Mouse (Mus musculus) lung, embryonic 15.5 days (tissue): Measurements from ENCODE around the gene 4930455H04Rik. TPM values are rescaled to one million over a fixed set of nuclear protein-coding genes. Genes with fewer than 3 reads are reported as not detected.
A peak's percentile ranks its signal among the peaks of the same experiment; 100 is the strongest.

Experiments used
- ATAC-seq: fragments of 200-750 bp; cut with Nextera tagmentation; 2 replicates; pipeline ENCODE4 v1.8.0; 2017; ENCODE audit warnings: moderate number of reproducible peaks, borderline replicate concordance; ENCODE audit not compliant: low FRiP score, low TSS enrichment; ENCODE audit errors: extremely low read depth
- H3K27ac ChIP-seq: fragments of 300-500 bp; sonication (generic); 2 replicates; pipeline ENCODE4 v1.5.1; 2015; ENCODE audit warnings: moderate library complexity, mild to moderate bottlenecking, inconsistent platforms
- H3K27me3 ChIP-seq: fragments of 300-500 bp; sonication (generic); 2 replicates; pipeline ENCODE4 v1.6.1; 2015; ENCODE audit warnings: inconsistent platforms
- H3K36me3 ChIP-seq: fragments of 300-500 bp; sonication (generic); 2 replicates; pipeline ENCODE4 v1.6.1; 2015; ENCODE audit warnings: inconsistent platforms
- H3K4me1 ChIP-seq: fragments of 300-500 bp; sonication (generic); 2 replicates; pipeline ENCODE4 v1.6.1; 2015; ENCODE audit warnings: inconsistent platforms
- H3K4me2 ChIP-seq: fragments of 300-500 bp; sonication (generic); 2 replicates; pipeline ENCODE4 v1.6.1; 2015; ENCODE audit warnings: inconsistent platforms, mild to moderate bottlenecking, moderate library complexity
- H3K4me3 ChIP-seq: fragments of 300-500 bp; sonication (generic); 2 replicates; pipeline ENCODE4 v1.5.1; 2015; ENCODE audit warnings: mild to moderate bottlenecking, inconsistent platforms
- H3K9ac ChIP-seq: fragments of 300-500 bp; sonication (generic); 2 replicates; pipeline ENCODE4 v1.6.1; 2015; ENCODE audit warnings: inconsistent platforms
- H3K9me3 ChIP-seq: fragments of 300-500 bp; sonication (generic); 2 replicates; pipeline ENCODE4 v1.6.1; 2016; ENCODE audit warnings: inconsistent platforms
- WGBS: fragments of 180-500 bp; shearing (Covaris S2); methylation state at CpG from one replicate; pipeline ENCODE4 v1.1.7; 2015; 5-methylcytosine and 5-hydroxymethylcytosine counted together
- polyA plus RNA-seq: library from polyadenylated mRNA; unstranded; fragments of >200 nt; fragmentation: Nextera tagmentation; extraction: Ambion mirVana; gene quantifications from 2 replicates; pipeline ENCODE4 v1.2.1, GENCODE M21; 2015

Gene 4930455H04Rik
- not detected in 2 replicates for polyA plus RNA-seq

DNA sequence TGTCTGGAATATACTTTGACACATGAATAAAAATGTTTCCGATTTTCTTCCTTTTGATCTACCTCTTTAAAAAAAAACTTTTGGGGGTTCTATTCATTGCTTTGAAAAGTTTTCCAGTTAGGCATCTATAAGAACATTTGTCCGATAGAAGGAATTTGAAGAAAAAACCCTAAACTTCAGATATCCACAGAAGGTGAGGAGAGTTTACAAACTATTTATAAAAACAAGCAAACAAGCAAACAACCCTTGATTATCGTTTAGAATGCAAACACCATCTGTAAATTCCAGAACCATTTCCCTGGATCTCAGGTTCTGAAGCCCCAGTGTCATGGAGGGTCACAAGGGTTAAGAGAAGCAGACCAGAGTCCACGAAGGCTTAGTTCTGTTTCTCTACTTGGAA lies at the start of gene 4930455H04Rik:
TSS of gene 4930455H04Rik (plus strand) at position 301 of the 400 bp plus-strand sequence.
- Histone ChIP-seq H3K9ac (peak within 1 kb of the TSS; percentile 31), H3K36me3 (no peaks in the 10 kb centered on the region), H3K4me2 (peak within 1 kb of the TSS; percentile 61), H3K27ac (peak within 1 kb of the TSS; percentile 37; the same call in 1 of the 2 replicates), H3K27me3 (peaks cover 5% of the 10 kb centered on the region; the same call in 1 of the 2 replicates), H3K4me3 (peak within 1 kb of the TSS; percentile 38), H3K4me1 (peaks cover 12% of the 10 kb centered on the region; the same call in 1 of the 2 replicates), H3K9me3 (no peaks in the 10 kb centered on the region)
- 55% methylated on average over 4 of the region's 4 CpGs for WGBS
- no peak for ATAC-seq

DNA sequence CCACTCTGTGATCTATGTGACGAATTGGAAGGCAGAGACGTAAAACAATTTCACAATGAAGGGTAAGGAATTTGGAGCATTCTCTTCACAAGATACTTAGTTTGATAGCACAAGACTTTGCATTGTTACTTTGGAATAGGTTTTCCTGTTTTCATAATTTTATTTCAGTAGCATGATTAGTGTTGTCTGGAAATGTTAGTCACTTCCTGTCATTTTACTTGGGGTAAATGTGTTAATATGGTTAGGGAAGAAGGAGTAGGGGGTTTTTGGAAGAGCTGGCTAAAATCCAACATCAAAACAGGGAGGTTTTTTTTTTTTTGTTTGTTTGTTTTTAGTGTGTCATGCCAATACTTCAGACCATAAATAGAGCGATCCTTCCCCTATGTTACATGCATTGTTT lies 46.5 kb upstream of the 4930455H04Rik start:
- Histone ChIP-seq H3K4me3 (no peak overlapping the region), H3K36me3 (no peaks in the 10 kb centered on the region), H3K4me1 (no peaks in the 10 kb centered on the region), H3K27ac (no peak overlapping the region), H3K9me3 (no peaks in the 10 kb centered on the region), H3K4me2 (no peak overlapping the region), H3K9ac (no peak overlapping the region), H3K27me3 (peaks cover 17% of the 10 kb centered on the region; the same call in 1 of the 2 replicates)
- WGBS = 69% methylated on average over 3 of the region's 3 CpGs
- ATAC-seq = no peak

DNA sequence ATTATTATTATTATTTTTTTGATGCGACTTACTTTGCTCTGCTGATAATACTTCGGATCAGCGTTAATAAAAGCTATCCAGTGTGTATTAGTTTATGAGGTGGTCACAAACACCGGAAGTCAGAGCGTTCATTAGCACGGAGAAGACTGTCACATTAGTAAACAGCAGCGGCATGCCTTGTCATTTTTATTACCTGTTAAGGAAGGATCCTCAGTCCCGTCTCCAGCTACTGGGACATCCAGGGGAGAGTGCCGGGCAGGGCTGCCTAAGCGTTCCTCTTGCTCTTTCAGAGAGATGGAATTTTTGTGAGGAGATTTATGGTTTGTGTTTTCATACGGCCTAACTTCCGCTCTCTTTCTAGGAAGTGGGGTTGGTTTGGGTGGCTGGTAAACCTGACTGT lies 45.0 kb upstream of the 4930455H04Rik start:
- Histone ChIP-seq H3K9ac (no peak overlapping the region), H3K4me3 (no peak overlapping the region), H3K4me1 (no peaks in the 10 kb centered on the region), H3K4me2 (peak overlapping the region; percentile 24), H3K27ac (no peak overlapping the region), H3K27me3 (peaks cover 26% of the 10 kb centered on the region; the same call in 1 of the 2 replicates), H3K36me3 (no peaks in the 10 kb centered on the region), H3K9me3 (no peaks in the 10 kb centered on the region)
- WGBS = 45% methylated on average over 12 of the region's 12 CpGs
- ATAC-seq = no peak

DNA sequence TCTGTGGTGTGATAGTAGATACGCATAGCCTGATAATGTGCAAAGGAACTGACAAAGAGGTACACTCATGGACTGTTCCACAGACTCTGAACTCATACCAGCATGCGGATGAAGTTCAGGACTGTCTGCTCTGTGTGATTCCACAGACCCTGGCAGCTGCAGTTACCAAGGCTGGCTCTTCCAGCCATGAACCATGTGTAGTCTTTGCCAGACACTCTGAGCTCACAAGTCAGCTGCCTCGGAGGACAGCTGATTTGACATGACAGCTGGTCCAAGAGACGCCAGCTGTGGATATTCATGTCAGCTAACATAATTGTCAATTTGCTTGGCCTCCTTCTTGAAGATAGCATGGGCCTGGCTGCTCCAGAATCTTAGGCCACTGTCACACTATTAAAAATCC lies 39.1 kb upstream of the 4930455H04Rik start:
- Histone ChIP-seq H3K36me3 (no peaks in the 10 kb centered on the region), H3K27ac (no peak overlapping the region), H3K4me2 (no peak overlapping the region), H3K4me1 (no peaks in the 10 kb centered on the region), H3K9ac (no peak overlapping the region), H3K9me3 (no peaks in the 10 kb centered on the region), H3K4me3 (no peak overlapping the region), H3K27me3 (peaks cover 33% of the 10 kb centered on the region; the same call in 1 of the 2 replicates)
- peak; percentile 88; the same call in 1 of the 2 replicates for ATAC-seq
- WGBS = 56% methylated on average over 4 of the region's 4 CpGs

DNA sequence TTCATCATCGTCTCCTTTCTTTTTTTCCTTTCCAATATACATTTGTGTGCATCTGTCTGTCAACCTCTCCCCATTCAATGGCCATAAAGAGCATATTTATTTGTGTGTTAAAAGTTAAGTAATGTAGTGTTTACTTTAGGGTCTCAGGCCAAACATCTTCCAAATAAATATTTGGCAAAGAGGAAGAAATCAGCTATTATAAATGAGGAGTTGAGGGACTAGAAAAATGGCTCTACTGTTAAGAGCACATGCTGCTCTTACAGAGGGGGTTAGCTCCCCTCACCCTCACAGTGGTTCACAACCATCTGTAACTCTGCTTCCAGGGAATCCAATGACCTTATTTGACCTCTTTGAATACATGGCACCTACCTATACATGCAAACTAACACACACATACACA lies 34.9 kb upstream of the 4930455H04Rik start:
- Histone ChIP-seq H3K36me3 (no peaks in the 10 kb centered on the region), H3K9ac (no peak overlapping the region), H3K4me3 (no peak overlapping the region), H3K9me3 (no peaks in the 10 kb centered on the region), H3K27ac (no peak overlapping the region), H3K4me1 (no peaks in the 10 kb centered on the region), H3K4me2 (no peak overlapping the region), H3K27me3 (peaks cover 8% of the 10 kb centered on the region; the same call in 1 of the 2 replicates)
- peak; percentile 56; the same call in 1 of the 2 replicates for ATAC-seq
- WGBS = 37% methylated on average over 1 of the region's 1 CpGs

DNA sequence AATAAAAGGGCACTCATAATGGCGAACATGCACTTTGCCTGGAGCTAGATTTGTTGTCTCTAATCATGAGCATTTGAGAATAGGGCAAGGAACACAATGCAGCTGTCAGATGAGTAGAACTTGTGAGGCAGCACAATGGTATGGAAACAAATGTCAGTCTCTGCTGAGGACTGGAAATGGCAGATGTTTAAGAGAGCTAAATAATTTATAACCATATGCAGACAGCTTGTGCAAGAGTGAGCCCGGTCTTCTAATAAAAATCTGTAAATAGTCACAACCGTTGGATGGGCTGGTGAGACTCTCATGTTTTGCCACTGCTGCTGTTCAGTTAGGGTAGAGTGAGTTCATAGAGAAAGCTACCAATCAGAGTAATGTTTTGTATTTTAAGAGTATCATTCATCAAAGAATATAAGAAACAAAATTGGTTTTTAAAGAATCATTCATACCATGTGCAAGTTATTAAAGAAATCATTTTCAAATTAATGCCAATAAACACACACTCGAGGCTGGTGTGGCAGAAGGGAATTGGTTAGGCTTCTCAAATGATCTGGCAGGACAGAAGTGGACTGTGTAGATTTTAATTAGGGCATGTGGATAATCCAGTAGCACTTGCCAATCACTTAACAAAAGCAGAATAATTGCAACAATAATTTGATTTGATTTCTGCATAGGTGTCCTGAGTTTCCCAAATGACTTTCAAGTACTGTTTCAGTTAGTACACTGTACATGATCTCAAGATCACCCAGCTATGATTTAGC lies 31.0 kb upstream of the 4930455H04Rik start:
- whole genome bisulfite sequencing = 65% methylated on average over 4 of the region's 4 CpGs
- Histone ChIP-seq H3K36me3 (no peaks in the 10 kb centered on the region), H3K4me1 (no peaks in the 10 kb centered on the region), H3K27ac (no peak overlapping the region), H3K9me3 (no peaks in the 10 kb centered on the region), H3K4me3 (no peak overlapping the region), H3K4me2 (no peak overlapping the region), H3K9ac (no peak overlapping the region), H3K27me3 (no peaks in the 10 kb centered on the region; the same call in 1 of the 2 replicates)
- no peak for ATAC-seq

DNA sequence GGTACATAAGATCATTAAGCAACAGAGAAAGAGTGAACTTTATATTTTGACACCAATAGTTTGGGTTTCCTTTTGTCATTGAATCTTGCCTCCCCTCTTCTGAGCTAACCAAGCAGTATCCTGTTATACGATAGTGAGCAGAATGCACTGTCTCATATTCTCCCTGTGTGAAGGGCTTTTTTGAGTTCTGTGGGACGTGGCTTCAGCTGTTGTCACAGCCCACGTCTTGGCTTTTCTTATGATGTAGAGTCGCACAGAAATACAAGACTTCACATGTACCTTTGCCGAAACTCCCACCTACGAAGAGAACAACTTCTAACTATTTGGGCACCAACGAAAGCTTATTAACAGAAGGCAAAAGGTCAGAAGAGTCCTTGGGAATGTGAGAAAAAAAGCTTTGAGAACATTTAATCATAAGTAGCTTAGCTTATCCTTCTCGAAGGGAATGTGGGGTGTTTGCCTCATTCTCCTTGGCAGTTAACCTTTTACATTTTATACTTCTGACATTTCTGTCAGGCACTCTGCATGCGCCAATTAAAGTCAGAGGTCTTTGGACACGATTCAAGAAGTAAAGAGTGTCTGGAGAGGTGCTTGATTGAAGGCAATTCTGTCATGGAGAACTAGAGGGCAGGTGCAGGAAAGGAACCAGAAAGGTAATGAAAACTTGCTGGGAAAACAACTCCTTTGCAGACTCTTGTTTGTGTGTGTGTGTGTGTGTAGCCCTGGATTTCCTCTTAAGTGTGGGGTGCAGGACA lies 27.1 kb upstream of the 4930455H04Rik start:
- no peak overlapping the region for H3K4me2 ChIP-seq
- WGBS = 53% methylated on average over 10 of the region's 10 CpGs
- H3K27me3 ChIP-seq = no peaks in the 10 kb centered on the region
- peak overlapping the region; percentile 26 for H3K27ac ChIP-seq
- H3K36me3 ChIP-seq = no peaks in the 10 kb centered on the region
- no peaks in the 10 kb centered on the region for H3K9me3 ChIP-seq
- no peak overlapping the region for H3K4me3 ChIP-seq
- peak; percentile 14; the same call in 1 of the 2 replicates for ATAC-seq
- H3K9ac ChIP-seq = no peak overlapping the region
- H3K4me1 ChIP-seq = no peaks in the 10 kb centered on the region

DNA sequence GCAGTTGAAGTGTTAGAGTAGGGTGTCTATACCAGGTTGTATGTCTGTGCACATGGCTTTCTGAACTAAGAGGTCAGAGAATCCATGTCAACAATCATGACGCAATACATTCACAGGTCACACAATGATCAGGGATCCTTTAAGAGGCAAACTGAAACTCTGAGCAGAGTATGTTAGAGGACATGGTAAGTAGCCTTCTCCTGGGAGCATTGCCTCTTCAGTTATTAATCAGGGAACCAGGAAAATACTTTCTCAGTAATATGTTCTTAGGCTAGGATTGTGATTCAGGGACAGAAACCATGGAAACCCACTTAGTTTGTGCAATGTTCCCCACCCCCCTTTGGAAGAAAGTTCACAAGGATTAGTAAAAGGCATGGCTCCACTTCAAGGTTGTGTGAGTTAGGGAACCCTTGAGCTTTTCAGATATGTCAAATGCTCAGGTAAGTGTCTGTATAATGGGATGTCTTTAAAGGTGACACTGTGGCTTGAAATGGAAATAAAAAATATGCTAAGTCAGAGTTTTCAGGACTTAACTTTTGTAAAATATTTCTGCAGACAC lies 26.4 kb upstream of the 4930455H04Rik start:
- Histone ChIP-seq H3K9me3 (no peaks in the 10 kb centered on the region), H3K27me3 (no peaks in the 10 kb centered on the region; the same call in 1 of the 2 replicates), H3K4me3 (no peak overlapping the region), H3K27ac (peak overlapping the region; percentile 26; the same call in 1 of the 2 replicates), H3K4me2 (no peak overlapping the region), H3K36me3 (no peaks in the 10 kb centered on the region), H3K4me1 (no peaks in the 10 kb centered on the region), H3K9ac (no peak overlapping the region)
- 0 out of 2 replicates have a peak, but pooled peaks have one; percentile 19 for ATAC-seq
- WGBS = 81% methylated on average over 1 of the region's 1 CpGs

DNA sequence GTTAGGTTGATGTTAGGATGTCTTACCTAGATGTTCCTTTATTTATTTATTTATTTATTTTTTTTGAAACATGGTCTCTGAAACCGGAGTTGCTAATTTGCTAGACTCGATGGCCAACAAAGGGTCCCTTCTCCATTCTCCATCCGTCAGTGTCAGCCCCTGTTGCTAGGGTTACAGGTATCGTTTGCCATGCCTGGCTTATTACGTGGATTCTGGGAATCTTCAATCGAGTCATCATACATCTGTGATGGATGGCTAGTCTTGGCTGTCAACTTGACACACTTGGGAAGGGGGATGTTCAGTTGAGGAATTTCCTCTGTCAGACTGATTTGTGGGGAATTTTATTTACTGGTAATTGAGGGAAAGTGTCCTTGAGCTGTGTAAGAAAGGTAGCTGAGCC lies 25.3 kb upstream of the 4930455H04Rik start:
- H3K27ac ChIP-seq = no peak overlapping the region
- H3K9me3 ChIP-seq = no peaks in the 10 kb centered on the region
- no peaks in the 10 kb centered on the region for H3K36me3 ChIP-seq
- H3K27me3 ChIP-seq = no peaks in the 10 kb centered on the region; the same call in 1 of the 2 replicates
- H3K9ac ChIP-seq = no peak overlapping the region
- no peaks in the 10 kb centered on the region for H3K4me1 ChIP-seq
- no peak overlapping the region for H3K4me3 ChIP-seq
- no peak for ATAC-seq
- 39% methylated on average over 6 of the region's 6 CpGs for WGBS
- H3K4me2 ChIP-seq = no peak overlapping the region

DNA sequence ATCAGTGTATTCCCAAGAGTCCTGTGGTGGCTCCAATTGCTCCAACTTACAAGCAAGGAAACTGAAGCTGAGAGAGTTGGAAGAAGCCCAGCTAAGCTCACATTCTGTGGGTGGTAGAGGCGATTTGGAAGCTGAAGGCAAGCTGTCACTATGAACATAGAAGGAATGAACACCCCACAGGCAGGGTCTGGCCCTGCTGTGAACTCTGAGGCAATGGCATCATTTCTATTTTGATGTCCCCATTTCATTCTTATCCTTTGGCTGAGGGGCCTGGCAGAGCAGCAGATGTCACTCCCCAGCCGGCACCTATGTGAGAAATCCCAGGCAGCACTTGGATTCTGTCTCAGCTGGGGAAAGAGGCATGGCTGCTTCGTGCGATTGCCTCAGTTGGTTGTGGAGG lies 24.6 kb upstream of the 4930455H04Rik start:
- no peak overlapping the region for H3K4me3 ChIP-seq
- no peak for ATAC-seq

DNA sequence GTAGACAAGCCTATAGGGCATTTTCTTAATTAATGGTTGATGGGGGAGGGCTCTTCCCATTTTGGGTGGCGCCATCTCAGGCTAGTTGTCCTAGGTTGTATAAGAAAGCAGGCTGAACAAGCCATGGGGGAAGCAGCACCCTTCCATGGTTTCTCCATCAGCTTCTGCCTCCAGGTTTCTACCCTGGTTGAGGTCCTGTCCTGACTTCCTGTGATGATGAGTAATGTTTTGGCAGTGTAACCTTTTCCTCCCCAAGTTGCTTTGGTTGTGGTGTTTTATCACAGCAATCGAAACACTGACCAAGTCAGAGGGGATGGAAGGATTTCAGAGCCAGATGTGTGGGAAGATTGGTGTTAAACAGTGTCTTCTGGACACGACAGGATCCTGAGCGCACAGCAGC lies 21.6 kb upstream of the 4930455H04Rik start:
- Histone ChIP-seq H3K9me3 (no peaks in the 10 kb centered on the region), H3K36me3 (no peaks in the 10 kb centered on the region), H3K9ac (no peak overlapping the region), H3K4me3 (no peak overlapping the region), H3K27ac (no peak overlapping the region), H3K4me2 (no peak overlapping the region), H3K4me1 (0 out of 2 replicates have a peak, but pooled peaks cover 4% of the 10 kb centered on the region), H3K27me3 (no peaks in the 10 kb centered on the region; the same call in 1 of the 2 replicates)
- WGBS = 77% methylated on average over 4 of the region's 4 CpGs
- ATAC-seq = no peak

More for the DNA sequence above, 24.6 kb upstream of the 4930455H04Rik start:
- Histone ChIP-seq H3K36me3 (no peaks in the 10 kb centered on the region), H3K4me2 (no peak overlapping the region), H3K9me3 (no peaks in the 10 kb centered on the region), H3K27ac (no peak overlapping the region), H3K27me3 (no peaks in the 10 kb centered on the region; the same call in 1 of the 2 replicates), H3K9ac (no peak overlapping the region), H3K4me1 (no peaks in the 10 kb centered on the region)
- 60% methylated on average over 4 of the region's 4 CpGs for WGBS
